Mouse (Mus musculus) embryonic facial prominence, embryonic 13.5 days (tissue): ENCODE measurements around the gene Disp2. TPM values are rescaled to one million over a fixed set of nuclear protein-coding genes. Genes with fewer than 3 reads are reported as not detected.

ENCODE experiments used
- ATAC-seq: fragments of 200-750 bp; cut with Nextera tagmentation; 2 replicates; pipeline ENCODE4 v1.8.0; 2017; ENCODE audit warnings: low read depth; ENCODE audit not compliant: insufficient number of reproducible peaks, insufficient read depth, low FRiP score, low TSS enrichment
- H3K27ac ChIP-seq: fragments of 300-500 bp; sonication (generic); 2 replicates; pipeline ENCODE4 v1.5.1; 2015; ENCODE audit warnings: moderate library complexity, mild to moderate bottlenecking, inconsistent platforms
- H3K27me3 ChIP-seq: fragments of 300-500 bp; sonication (generic); 2 replicates; pipeline ENCODE4 v1.6.1; 2015; ENCODE audit warnings: mild to moderate bottlenecking, inconsistent platforms
- H3K36me3 ChIP-seq: fragments of 300-500 bp; sonication (generic); 2 replicates; pipeline ENCODE4 v1.6.1; 2015; ENCODE audit warnings: mild to moderate bottlenecking, inconsistent platforms
- H3K4me1 ChIP-seq: fragments of 300-500 bp; sonication (generic); 2 replicates; pipeline ENCODE4 v1.6.1; 2015; ENCODE audit warnings: inconsistent platforms
- H3K4me2 ChIP-seq: fragments of 300-500 bp; sonication (generic); 2 replicates; pipeline ENCODE4 v1.6.1; 2015; ENCODE audit warnings: moderate library complexity, mild to moderate bottlenecking, inconsistent platforms
- H3K4me3 ChIP-seq: fragments of 300-500 bp; sonication (generic); 2 replicates; pipeline ENCODE4 v1.5.1; 2015; ENCODE audit warnings: mild to moderate bottlenecking, inconsistent platforms
- H3K9ac ChIP-seq: fragments of 300-500 bp; sonication (generic); 2 replicates; pipeline ENCODE4 v1.6.1; 2015; ENCODE audit warnings: mild to moderate bottlenecking, inconsistent platforms
- H3K9me3 ChIP-seq: fragments of 300-500 bp; sonication (generic); 2 replicates; pipeline ENCODE4 v1.6.1; 2016; ENCODE audit warnings: inconsistent platforms
- WGBS: fragments of 180-500 bp; shearing (Covaris S2); methylation state at CpG from one replicate; pipeline ENCODE4 v1.1.7; 2015; ENCODE audit warnings: mixed read lengths; 5-methylcytosine and 5-hydroxymethylcytosine counted together
- polyA plus RNA-seq: library from polyadenylated mRNA; unstranded; fragments of >200 nt; fragmentation: Nextera tagmentation; extraction: Ambion mirVana; gene quantifications from 2 replicates; pipeline ENCODE4 v1.2.1, GENCODE M21; 2015

Gene Disp2
- polyA plus RNA-seq, 1 experiment from 2014 or later, result 0.34 TPM

DNA sequence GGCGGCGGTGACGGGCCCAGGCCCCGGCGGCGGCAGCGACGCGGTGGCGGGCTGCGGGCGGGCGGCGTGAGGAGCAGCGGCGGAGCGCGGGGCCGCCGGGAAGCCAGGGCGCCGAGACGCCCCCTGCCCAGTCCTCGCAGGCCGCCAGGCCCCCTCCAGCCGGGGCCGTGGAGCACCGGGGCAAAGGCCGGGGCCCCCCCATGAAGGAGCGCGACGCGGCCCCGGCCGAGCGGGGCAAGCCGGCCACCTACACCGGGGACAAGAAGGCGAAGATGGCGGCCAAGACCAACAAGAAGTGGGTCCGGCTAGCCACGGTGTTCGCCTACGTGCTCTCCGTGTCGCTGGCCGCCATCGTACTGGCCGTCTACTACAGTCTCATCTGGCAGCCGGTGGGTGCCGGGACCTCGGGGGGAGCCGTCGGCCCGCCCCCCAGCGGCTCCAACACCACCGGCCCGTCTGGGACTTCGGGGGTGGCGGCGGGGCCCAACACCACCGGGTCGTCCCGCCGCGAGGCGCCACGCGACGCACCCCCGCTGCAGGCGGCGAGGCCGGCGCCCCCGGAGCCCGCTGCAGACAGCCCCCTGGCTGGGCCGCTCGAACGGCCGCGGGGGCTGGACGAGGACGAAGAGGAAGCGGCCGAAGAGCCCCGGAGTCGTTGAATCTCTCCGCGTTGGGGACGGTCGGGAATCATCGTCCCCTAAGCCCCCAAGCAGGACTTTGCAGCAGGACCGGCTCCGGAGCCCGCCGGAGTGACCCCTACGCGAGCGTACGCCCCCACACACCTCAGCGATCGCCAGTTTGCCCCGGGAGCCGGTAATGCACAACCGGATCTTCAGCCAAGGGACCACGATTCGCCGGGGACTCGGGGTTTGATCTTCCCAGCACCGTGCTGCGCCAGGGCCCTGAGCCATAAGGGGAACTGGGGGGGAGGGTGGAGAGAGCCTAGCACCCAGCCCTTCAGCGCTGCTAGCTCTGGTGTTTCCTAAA lies 33.3 kb upstream of the Disp2 start:
- Histone ChIP-seq H3K27ac (no peak overlapping the region), H3K4me1 (peaks cover 52% of the 10 kb centered on the region)

GRCm38 (mm10) chr2:118747301-118747960 lies 32.1 kb upstream of the Disp2 start:
- Histone ChIP-seq H3K4me2 (peak overlapping the region; percentile 98), H3K9ac (peak overlapping the region; percentile 88; the same call in 1 of the 2 replicates), H3K9me3 (no peaks in the 10 kb centered on the region), H3K4me1 (peaks cover 54% of the 10 kb centered on the region), H3K27ac (no peak overlapping the region), H3K4me3 (peak overlapping the region; percentile 81), H3K36me3 (no peaks in the 10 kb centered on the region), H3K27me3 (peaks cover 25% of the 10 kb centered on the region)
- WGBS, result 24% methylated on average over 10 of the region's 10 CpGs
- no peak for ATAC-seq

More for the DNA sequence above, 33.3 kb upstream of the Disp2 start:
- Histone ChIP-seq H3K9me3 (no peaks in the 10 kb centered on the region), H3K4me2 (peak overlapping the region; percentile 98), H3K36me3 (no peaks in the 10 kb centered on the region), H3K27me3 (peaks cover 35% of the 10 kb centered on the region), H3K9ac (peak overlapping the region; percentile 88), H3K4me3 (peak overlapping the region; percentile 81)
- WGBS, result under 1% methylated on average over 89 of the region's 113 CpGs
- 0 out of 2 replicates have a peak, but pooled peaks have one; percentile 17 for ATAC-seq

- peak overlapping the region; percentile 10; the same call in 1 of the 2 replicates for H3K4me2 ChIP-seq
- H3K4me3 ChIP-seq, result no peak overlapping the region
- peaks cover 56% of the 10 kb centered on the region for H3K4me1 ChIP-seq
- peaks cover 8% of the 10 kb centered on the region for H3K27me3 ChIP-seq
- H3K9ac ChIP-seq, result peak overlapping the region; percentile 17; the same call in 1 of the 2 replicates
- H3K36me3 ChIP-seq, result no peaks in the 10 kb centered on the region
- H3K27ac ChIP-seq, result no peak overlapping the region
- no peak for ATAC-seq
- no peaks in the 10 kb centered on the region for H3K9me3 ChIP-seq
- WGBS, result 36% methylated on average over 10 of the region's 10 CpGs
These were observed 30.1 kb upstream of the Disp2 start for GRCm38 (mm10) chr2:118749341-118749884.

DNA sequence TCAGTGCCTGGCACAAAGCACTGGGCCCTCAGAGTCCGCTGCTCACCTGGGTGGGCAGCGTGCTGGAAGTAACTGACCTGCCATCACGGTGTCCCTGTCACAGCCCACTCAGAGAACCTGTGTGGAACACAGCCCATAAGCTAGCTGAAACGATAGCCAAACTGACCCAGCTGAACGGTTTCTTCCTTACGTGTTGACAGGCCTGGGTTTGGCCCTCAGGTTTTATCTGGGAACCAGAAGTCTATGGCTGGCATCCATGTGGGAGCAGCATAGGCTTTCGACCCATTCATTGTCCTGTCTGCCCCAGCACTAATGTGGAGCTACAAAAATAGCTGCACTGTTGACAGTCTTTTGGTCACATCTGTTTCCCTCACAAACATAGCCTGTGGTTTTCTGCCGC lies 29.0 kb upstream of the Disp2 start:
- Histone ChIP-seq H3K27ac (no peak overlapping the region), H3K4me1 (peaks cover 47% of the 10 kb centered on the region), H3K9me3 (no peaks in the 10 kb centered on the region)

GRCm38 (mm10) chr2:118751896-118752791 lies 27.4 kb upstream of the Disp2 start:
- WGBS, result 74% methylated on average over 16 of the region's 16 CpGs
- no peak overlapping the region for H3K27ac ChIP-seq
- H3K4me2 ChIP-seq, result no peak overlapping the region
- no peaks in the 10 kb centered on the region for H3K9me3 ChIP-seq
- no peaks in the 10 kb centered on the region for H3K27me3 ChIP-seq
- peaks cover 39% of the 10 kb centered on the region for H3K4me1 ChIP-seq
- H3K36me3 ChIP-seq, result no peaks in the 10 kb centered on the region
- ATAC-seq, result no peak
- no peak overlapping the region for H3K9ac ChIP-seq
- no peak overlapping the region for H3K4me3 ChIP-seq

More for the DNA sequence above, 29.0 kb upstream of the Disp2 start:
- Histone ChIP-seq H3K27me3 (no peaks in the 10 kb centered on the region), H3K9ac (no peak overlapping the region), H3K4me2 (no peak overlapping the region), H3K36me3 (no peaks in the 10 kb centered on the region), H3K4me3 (no peak overlapping the region)
- ATAC-seq, result no peak
- 72% methylated on average over 8 of the region's 8 CpGs for WGBS

- Histone ChIP-seq H3K4me2 (no peak overlapping the region), H3K4me1 (peaks cover 35% of the 10 kb centered on the region), H3K36me3 (no peaks in the 10 kb centered on the region), H3K27ac (no peak overlapping the region), H3K9me3 (no peaks in the 10 kb centered on the region), H3K9ac (no peak overlapping the region), H3K4me3 (no peak overlapping the region), H3K27me3 (no peaks in the 10 kb centered on the region)
- WGBS, result 79% methylated on average over 4 of the region's 4 CpGs
- no peak for ATAC-seq
These were observed 26.8 kb upstream of the Disp2 start for GRCm38 (mm10) chr2:118752792-118753108.

- H3K27ac ChIP-seq, result no peak overlapping the region
- H3K36me3 ChIP-seq, result no peaks in the 10 kb centered on the region
- no peak overlapping the region for H3K9ac ChIP-seq
- H3K4me2 ChIP-seq, result no peak overlapping the region
- 81% methylated on average over 5 of the region's 5 CpGs for WGBS
- H3K27me3 ChIP-seq, result no peaks in the 10 kb centered on the region
- no peaks in the 10 kb centered on the region for H3K9me3 ChIP-seq
- H3K4me3 ChIP-seq, result no peak overlapping the region
- peaks cover 26% of the 10 kb centered on the region for H3K4me1 ChIP-seq
- ATAC-seq, result no peak
These were observed 25.4 kb upstream of the Disp2 start for GRCm38 (mm10) chr2:118754143-118754542.

- WGBS, result 76% methylated on average over 6 of the region's 6 CpGs
- H3K9ac ChIP-seq, result no peak overlapping the region
These were observed 24.1 kb upstream of the Disp2 start for GRCm38 (mm10) chr2:118755407-118755806.

DNA sequence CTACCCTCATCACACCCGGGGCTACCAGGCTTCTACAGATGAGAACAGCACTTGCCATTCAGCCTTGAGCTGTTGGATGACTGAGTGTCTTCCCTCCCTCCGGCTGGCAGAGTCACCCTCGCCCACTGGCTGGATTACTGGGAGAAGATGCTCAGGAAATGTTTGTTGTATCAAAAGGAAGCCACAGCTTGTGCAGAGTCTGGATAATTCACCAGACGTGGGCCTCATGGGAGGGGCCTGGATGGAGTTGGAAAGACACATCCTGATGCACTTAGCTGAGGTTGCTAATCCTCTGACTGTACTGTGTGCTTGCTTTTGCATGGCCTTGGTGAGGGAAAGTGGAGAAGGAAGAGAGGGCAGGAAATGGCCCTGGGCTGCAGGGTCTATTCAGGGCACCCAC lies 23.4 kb upstream of the Disp2 start:
- Histone ChIP-seq H3K4me2 (no peak overlapping the region), H3K4me1 (peaks cover 20% of the 10 kb centered on the region), H3K36me3 (no peaks in the 10 kb centered on the region), H3K9me3 (no peaks in the 10 kb centered on the region), H3K4me3 (no peak overlapping the region), H3K27me3 (peaks cover 10% of the 10 kb centered on the region; the same call in 1 of the 2 replicates), H3K9ac (no peak overlapping the region), H3K27ac (no peak overlapping the region)
- WGBS, result 75% methylated on average over 4 of the region's 4 CpGs
- no peak for ATAC-seq

More at GRCm38 (mm10) chr2:118755407-118755806, 24.1 kb upstream of the Disp2 start:
- no peak overlapping the region for H3K4me3 ChIP-seq
- no peaks in the 10 kb centered on the region for H3K36me3 ChIP-seq
- no peak overlapping the region for H3K27ac ChIP-seq
- H3K27me3 ChIP-seq, result peaks cover 8% of the 10 kb centered on the region; the same call in 1 of the 2 replicates
- no peak overlapping the region for H3K4me2 ChIP-seq
- ATAC-seq, result no peak
- no peaks in the 10 kb centered on the region for H3K9me3 ChIP-seq
- peaks cover 19% of the 10 kb centered on the region for H3K4me1 ChIP-seq

DNA sequence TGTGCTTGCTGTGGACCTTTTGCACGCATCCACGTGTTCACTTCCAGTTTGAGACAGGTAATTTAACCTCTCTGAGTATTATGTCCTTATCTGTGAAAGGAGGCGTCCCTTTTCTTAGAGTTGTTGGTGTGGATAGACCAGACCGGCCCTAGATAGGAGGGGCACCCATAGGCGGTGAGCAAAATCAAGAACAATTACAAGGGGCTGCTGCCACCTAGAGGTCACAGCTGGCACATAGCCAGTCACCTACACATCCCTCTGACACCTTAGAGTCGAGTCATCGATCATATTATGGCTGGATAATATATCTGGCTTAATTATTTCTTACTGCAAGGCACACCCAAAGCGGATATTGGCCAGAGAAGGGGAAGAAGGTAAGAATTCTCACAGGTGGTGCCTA lies 19.7 kb upstream of the Disp2 start:
- ATAC-seq, result no peak
- peaks cover 46% of the 10 kb centered on the region for H3K4me1 ChIP-seq
- WGBS, result 12% methylated on average over 8 of the region's 8 CpGs

More for the DNA sequence above, 19.7 kb upstream of the Disp2 start:
- H3K9ac ChIP-seq, result no peak overlapping the region
- H3K27me3 ChIP-seq, result peaks cover 10% of the 10 kb centered on the region; the same call in 1 of the 2 replicates
- no peak overlapping the region for H3K4me2 ChIP-seq
- H3K4me3 ChIP-seq, result no peak overlapping the region
- H3K9me3 ChIP-seq, result no peaks in the 10 kb centered on the region
- no peaks in the 10 kb centered on the region for H3K36me3 ChIP-seq
- H3K27ac ChIP-seq, result no peak overlapping the region
